Mouse (Mus musculus) cerebellum, postnatal 36 days (tissue): Measurements from ENCODE around the gene Mamstr.

ENCODE experiments used
- DNase-seq, 2 experiments: peaks; one replicate each; pipeline ENCODE4 v3.0.0; 2021 to 2022; ENCODE audit warnings: mixed read lengths in 2 of 2

The Mamstr gene

DNA sequence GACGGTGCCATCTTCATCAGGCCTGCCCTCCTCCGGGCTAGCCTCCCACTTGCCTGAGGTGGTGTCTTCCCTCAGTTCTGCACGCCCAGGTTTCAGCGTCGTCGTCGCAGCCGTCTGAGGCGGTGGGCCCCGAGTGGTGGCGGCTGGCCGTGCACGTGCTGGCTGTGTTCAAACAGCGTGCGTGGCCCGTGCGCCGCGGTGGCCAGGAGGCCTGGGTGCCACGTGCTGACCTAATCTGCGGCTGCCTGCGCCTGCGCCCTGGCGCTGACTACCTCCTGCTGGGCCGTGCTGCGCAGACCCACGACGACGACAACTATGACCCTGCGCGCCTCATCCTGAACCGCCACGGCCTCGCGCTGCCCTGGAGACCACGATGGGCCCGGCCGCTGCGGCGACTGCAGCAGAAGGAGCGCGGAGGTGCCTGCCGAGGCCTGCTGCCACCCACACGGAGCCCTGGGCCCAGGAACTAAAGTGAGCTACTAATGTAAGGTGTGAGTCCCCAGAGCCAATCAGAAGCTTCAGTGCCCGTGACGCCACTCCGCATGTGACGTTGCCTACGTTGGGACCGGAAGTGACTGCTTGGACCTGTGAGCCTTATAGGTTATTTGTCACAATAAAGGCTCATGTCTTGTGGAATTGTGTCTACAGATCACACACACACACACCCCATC lies 54.3 kb downstream of the Mamstr start, which contains the start of gene Sec1:
Gene Sec1, minus strand, starts transcription at position 482 of the 671 bp plus-strand sequence.
- no peak for DNase-seq

DNA sequence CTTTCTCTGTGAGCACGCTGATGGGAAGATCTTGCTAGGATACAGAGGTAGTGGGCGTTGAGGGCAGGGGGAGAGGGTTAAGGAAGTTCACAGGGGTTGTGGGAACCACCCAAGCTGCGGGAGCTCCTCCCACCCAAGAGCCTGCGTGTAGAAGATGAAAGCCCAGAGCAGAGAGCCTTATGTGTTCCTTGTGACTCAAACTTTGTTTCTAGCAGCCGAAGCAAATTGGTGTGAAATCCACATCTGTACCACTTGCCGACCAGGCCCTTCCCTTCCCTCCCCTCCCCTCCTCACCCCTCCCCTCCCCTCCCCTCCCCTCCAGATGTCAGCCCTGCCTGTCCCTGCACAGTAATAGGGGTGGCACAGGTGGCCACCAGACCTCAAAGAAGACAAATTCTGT lies 55.3 kb downstream of the Mamstr start:
- DNase-seq = no peak
